Mouse (Mus musculus): ENCODE results near the gene Dppa2.

GRCm38 (mm10) chr16:48347246-48347645 lies 43.5 kb downstream of the Dppa2 start:
- TF ChIP-seq CTCF (IDR thresholded peaks at IDR 0.05) (no peak), EP300 (IDR thresholded peaks at IDR 0.05) (no peak)

Measured in lung, postnatal 0 days (tissue).